Mouse (Mus musculus) layer of hippocampus, postnatal 10 days (tissue): ENCODE data around the gene Ago3. TPM values are rescaled to one million over a fixed set of nuclear protein-coding genes. Genes with fewer than 3 reads are reported as not detected.

Experiments
- DNase-seq, 2 experiments: peaks; one replicate each; pipeline ENCODE4 v3.0.0; 2021; ENCODE audit warnings: low spot score in 2 of 2
- total RNA-seq, 2 experiments: library from RNA; stranded (reverse); gene quantifications; 2 replicates each; pipeline ENCODE4 v1.2.3; 2021

Ago3 gene
- total RNA-seq, 2 experiments from 2014 or later = 29.0 to 36.1 TPM

DNA sequence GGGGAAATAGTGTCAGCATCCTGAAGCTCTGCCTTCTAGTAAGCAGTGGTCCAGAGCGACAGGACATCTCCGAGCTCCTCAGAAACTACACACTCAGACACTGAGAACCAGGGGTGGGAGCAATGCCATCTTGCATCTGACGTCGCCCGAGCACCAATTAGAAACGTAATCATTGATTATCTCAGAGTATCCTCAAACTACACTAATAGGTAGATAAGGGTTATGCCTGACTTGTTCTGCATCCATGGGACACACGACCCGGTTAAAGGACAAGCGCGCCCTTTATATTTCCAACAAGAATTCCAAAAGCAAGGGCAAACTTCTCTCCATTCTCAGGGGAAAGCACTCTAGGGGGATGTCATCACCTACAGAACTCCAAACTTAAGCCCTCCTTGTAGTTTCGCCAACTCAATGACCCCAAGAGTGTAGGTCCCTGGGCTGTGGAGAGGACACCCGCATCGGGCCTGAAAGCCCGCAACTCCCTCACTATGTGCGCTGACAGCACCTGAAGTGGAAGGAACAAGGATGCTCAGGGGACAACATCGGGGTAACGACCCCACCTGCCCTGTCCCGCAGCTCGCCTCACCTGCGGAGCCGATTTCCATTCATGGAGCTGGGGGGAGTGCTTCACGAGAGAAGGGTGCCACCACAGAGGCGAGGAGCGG is 542 bp downstream of the Ago3 start:
- DNase-seq = no peak

DNA sequence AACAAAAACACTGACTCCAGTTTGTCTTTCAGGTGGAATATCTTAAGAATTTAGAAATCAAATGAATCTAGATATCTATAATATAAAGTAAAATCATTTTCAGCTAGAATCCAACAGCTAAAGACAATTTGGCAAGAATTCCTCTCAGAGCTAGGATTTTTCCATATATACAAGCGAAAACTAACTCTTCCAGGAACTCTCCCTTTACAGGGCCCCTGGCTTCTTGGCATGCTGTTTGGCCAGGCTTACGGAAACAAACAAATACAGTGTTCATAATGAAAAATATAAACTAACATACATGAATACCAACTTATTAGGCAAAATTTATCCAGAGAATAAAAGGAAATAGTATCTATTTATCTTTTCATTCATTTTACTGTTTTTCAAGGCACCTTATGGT is 5.5 kb downstream of the Ago3 start:
- no peak for DNase-seq

DNA sequence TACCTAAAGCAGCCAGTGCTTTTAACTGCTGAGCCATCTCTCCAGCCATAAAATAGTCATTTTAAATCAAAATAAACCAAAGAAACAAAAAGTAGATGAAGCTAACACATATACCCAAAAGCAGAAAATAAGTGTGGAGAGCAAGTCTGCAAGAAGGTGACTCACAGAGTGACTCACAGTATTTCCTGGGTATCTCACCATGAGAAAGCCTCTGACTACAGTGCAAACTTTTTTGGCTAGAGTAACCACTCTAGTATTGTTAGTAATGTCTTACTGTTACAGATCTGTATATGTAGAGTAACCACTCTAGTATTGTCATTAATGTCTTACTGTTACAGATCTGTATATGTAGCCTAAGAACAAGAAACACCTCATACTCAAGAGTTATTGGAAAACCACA is 13.6 kb downstream of the Ago3 start:
- no peak for DNase-seq

DNA sequence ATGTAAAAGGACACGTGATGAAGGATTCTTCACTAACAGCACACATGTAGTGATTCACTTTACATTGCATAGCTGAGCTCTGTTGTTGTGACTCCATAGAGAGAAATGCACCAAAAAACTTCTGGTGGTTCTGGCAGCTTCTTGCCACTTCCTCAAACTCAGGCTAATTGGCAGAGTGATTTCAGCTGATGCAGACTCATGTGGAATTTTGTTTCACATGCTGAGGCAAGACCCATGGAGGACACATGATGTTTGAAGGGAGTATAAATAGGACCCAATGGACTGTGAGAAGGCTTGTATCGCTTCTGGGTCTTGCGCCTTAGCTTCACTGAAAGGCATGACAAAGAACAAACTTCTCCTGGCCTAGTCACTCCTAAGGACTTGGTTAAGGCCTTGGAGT is 16.8 kb downstream of the Ago3 start:
- DNase-seq = no peak

DNA sequence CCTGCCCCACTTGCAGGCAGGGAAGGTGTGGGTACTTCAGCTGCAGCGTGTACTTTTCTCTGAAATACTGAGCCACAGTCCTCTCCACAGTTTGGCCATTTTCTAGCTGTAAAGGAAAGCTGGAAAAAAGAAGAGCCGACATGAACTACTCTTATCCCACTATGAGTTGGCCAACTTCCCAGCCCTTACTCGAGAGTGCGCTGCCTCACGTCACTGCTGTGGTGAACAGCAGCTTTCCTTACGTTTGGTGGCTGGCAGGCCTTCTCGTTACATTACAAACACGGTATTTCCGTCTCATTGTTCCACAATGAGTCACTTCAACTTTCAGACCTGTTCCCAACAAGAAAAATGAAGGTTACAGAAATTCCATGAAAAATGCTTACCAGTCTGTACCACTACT is 57.9 kb downstream of the Ago3 start:
- DNase-seq = no peak

DNA sequence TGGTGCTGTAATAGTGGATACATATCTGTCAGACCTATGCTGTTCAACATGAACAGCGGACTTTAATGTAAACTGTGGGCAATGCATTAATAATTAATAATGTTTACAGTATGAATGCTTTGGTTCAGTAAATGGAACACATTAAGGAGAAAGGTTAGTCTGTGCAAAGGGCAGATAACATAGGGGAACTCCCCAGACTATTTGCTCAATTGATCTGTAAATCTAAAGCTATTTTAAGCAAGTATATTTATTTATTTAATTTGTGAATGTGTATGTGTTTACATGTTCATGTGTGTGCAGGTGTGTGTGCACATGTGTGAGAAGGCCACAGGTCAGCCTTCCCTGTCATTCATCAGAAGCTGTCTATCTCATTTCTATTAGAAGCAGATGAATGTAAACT is 69.3 kb downstream of the Ago3 start:
- no peak for DNase-seq

DNA sequence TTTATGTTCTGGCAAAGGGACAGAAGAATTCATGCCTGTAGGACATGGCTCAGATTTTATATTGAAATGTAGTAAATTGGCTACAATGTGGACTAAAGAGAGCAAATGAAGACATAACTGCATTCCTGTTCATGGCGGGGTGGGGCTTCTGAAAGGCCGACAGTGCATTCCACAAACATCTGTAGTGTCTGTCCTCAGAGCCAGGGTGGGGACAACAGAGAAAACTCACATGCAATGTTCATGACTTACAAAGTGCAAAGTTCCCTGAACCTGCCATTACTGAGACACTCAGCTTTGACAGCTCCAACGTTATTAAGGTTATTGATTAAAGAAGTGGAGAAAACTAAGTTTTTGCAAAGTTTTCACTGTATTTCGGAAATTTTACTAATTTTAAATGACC is 85.9 kb downstream of the Ago3 start:
- no peak for DNase-seq

DNA sequence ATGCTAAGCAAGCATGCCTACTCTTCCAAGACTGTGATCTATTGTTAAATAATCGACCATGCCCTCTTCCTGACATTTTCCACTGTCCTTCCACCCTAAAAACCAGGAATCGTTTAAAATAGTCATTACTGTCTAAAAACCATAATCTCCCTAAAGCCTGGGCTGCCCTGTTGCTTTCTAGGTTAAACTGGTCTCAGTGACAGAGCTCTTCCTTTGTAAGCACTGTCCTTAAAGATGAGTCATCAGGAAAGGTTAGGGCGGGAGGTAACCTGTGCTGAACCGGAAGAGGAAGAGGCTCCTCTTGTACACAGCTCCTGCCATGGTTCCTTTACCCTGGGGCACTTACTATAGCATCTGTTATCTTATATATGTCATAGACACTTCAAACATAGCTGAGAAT is 89.9 kb downstream of the Ago3 start:
- DNase-seq = no peak

DNA sequence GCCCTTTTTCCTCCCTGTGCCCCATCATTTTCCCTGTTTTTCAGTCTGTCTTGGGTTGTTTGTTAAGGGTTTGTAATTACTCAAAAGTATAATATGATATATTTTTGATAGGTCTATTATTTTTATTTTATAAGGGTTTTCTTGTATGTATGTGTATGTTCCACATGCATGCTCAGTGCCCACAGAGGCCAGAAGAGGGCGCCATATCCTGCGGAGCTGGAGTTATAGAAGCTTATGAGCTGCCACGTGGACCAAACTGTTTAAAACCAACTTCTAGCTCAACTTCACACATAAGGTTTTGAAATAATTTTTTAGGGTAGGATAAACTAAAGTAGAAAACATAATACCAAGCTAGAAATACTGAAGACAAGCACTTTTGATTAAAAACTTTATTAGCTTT is 97.0 kb downstream of the Ago3 start:
- DNase-seq = no peak

DNA sequence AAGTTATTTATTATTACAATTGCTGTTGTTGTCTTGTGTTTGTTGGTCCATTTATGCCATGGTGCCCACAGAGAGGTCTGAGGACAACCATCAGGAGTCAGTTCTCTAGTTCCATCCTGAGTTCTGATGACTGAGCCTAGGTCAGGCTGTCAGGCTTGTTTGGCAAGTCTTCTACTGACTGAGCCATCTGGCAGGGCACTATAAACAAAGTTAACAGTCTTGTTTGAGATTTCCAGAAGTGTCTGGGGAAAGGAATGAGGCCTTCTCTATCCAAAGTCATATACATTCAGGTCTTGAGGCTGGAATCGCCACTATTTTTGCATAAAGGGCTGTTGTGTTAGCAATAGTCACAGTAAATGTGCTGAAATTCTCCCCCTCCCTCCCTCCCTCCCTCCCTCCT is 97.6 kb downstream of the Ago3 start:
- no peak for DNase-seq

DNA sequence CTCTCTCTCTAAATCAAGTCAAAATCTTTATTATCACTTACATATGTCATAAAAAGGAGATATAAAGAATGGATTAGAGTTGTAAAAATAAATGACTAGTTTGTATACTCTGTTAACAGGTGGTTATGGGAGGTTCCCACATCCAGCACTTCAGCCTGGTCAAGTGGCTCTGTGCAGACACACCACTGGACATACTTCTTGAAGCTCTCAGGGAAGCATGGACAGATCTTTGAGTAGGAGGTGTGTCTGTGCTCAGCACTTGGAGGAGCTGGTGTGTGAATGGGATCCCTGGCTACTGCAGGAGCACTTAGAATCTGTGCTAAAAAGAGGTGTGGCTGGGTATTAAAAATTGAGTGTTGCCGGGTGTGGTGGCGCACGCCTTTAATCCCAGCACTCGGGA is 99.1 kb downstream of the Ago3 start:
- DNase-seq = no peak

DNA sequence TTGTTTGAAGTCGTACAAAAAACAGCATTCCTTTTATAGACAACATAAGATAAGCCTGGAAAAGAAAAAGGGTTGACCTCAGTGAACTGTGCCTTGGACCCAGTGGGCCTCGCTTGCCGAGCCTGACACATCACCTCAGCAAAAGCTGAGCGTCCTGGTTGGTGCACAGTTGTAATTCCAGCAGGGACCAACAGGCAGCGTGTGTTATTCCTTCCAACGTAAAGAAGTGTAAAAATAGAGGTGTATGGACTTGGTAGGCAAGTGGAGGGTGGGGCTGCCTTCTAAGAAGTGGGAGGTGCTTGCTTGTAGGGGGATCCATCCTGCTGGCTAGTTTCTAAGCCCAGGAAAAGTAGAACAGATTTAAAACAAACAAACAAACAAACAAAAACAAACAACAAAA is 103.3 kb downstream of the Ago3 start:
- DNase-seq = no peak

DNA sequence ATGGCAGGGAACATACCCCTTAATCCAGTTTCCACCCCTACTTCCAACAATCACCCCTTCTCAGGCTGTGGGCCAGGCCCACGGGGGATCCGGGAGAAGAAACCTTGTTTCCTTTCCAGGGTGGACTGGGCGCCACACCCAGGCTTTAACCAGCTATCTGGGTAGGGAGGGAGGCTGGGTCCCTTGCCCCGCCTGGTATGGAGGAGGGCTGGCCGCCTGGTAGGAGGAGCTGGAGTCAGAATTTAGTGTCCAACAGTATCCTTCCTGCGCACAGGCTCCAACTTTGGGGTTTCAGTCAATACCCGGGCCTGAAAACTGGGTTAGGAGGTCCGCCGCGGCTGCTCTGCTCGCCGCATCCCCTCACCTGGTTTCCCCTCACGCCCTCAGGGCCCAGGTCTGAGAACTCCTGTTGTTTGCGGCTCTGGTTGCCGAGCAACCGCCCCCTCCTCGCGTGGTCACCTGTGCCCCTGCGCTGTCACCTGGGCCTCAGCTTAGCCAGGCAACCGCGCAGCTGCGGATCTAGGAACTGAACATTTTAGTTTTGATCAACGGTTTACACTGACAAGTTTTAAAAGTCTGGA is 104.0 kb downstream of the Ago3 start, which contains the start of gene Tekt2:
Gene Tekt2 (minus strand): TSS at position 408 of the 581 bp plus-strand sequence.
- peak in 1 of 2 experiments; percentile 20 for DNase-seq

DNA sequence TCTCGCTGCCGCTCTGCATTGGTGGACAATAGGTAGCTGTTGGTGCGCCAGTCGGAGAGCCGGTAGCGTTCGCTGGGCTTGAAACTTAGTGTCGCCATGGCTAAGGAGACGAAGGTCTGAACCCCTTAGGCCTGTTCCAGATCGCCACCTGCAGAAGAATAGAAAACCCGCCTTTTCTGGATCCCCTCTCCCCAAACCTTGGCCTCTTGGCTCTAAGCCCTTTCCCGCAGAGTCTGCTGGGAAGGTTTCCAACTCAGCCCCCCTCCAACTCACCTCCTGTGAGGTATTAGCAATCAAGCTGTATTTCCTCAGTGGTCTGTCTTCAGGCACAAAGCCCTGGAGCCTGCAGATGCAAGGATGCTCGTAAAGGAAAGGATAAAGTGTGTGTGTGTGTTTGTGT is 104.5 kb downstream of the Ago3 start:
- DNase-seq = no peak

DNA sequence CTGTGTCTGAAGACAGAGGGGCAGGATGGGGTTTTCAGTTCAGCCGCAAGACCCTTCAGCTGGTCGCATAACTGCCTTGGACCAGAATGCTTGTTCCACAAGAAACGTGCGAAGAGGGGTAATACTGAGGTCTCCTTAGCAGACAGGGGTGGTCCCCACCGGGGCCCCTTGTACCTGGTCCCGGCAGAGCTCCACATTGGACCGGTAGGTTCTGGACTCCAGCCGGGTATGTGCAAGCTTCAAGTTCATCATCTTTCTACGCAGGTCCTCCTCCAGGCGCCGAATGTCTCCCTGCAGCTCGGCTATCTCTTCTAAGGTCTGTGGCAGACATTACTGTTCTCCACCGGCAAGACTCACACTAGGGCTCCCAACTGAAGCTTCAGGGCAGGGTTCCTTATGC is 106.7 kb downstream of the Ago3 start:
- no peak for DNase-seq

DNA sequence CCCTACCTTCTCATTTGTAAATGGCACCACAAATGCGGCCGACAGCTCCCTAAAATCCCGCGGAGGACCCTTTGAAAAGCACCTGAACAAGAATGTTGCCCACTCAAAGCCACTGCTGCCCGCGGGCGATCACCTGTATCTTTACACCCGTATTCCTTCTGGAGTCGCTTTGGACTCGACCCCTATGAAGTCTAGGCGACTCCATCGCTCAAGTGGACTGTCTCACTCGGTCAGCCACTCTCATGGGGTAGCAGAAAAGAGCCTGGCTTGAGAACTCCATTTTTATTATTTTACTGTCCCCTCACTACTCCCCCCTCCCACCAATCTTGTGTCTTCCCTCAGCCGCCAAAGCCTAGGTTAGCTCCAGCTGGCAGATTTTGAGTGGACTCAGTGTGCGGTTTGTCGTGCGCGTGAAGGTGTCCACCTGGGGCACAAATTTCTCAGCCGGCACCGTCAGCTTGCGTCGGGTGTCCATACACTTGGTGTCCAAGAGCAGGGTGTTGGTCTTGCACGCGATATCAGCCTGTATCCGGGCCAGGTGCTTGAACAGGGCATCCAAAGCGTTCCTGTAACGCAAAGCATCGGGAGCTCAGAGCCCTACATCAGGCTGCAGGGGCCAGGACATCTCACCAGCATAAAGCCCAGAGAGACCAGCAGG is 107.4 kb downstream of the Ago3 start:
- DNase-seq = peak in 1 of 2 experiments; percentile 19

DNA sequence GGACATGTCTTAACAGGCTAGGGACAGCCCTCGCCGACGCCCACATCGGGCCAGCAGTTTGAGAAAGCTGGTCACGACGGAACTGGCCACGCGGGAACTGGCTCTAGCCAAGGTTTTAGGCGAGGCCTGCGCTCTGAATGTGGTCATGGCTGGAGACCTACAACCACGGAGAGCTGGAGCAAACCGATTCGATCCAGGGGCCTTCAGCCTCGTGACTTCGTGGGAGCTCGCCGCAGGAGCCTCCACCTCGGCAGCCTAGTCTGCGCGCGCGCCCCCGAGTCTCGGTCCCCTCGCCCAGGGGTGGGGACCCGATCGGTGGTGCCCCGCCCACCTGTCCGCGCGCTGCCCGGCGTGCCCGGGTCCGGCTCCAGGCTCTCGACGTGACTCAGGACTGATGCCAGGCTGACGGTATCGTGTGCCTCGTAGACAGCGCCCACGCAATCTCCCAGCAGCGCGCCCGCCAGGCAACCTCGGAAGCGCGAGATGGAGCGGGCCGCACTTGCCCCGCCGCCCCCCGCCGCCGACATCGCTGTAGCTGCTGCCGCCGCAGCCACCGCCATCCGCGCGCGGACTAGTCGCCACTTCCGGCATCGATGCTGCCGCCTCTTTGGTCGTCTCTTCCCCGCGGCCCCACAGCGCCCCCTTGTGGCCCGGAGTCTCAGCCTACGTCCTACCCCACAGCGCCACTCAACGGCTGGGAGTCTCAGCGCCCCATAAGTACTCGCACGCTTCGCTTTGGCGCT is 108.1 kb downstream of the Ago3 start, which contains the start of gene Adprhl2:
Gene Adprhl2 (minus strand): TSS at position 593 of the 743 bp plus-strand sequence.
- peak; percentile 100 for DNase-seq

DNA sequence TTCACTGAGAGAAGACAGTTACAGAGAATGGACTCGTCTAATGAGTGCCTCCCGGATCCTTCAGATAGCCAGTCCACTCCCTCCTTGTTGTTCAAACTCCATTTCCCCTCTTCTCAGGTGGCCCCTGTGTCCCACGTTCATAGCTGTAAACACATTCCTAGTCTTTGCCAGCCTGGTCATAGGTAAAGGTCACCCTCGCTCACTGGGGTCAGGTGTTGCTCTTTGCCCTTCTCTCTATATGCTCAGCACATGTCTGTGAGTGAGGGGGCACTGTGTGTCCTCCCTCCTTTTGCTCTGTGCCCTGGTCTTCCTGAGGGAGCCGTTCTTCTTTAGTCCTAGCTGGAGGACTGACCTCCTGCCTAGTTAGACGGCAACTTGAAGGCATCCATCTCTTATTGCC is 109.5 kb downstream of the Ago3 start:
- DNase-seq = no peak

DNA sequence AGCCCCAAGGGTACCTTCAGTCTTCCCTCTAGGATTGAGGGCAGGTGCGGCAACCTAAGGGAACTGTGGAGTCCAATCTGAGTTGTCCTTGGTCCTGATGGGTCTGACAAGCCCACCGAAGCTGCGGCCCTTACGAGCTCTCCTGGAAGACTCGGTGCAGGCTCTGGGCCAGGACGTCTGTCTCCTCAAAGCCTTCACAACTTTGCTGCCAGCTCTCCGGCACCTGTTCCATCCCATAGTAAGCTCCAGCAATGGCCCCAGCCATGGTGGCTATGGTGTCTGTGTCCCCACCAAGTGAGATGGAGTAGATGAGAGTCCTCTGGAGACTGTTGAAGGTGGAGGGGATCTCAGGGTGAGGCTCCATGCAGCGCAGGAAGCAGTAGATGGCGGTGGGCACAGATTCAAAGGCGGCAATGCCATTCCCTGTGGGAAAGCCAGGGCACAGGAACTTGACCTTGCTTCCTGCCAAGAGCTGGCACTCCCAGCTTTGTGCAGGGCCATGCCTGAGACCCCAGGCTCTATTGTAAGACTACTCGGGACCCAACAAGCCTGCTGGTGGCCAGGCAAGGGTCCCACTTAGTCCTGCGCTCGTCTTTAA is 112.8 kb downstream of the Ago3 start:
- DNase-seq = peak in 1 of 2 experiments; percentile 9

DNA sequence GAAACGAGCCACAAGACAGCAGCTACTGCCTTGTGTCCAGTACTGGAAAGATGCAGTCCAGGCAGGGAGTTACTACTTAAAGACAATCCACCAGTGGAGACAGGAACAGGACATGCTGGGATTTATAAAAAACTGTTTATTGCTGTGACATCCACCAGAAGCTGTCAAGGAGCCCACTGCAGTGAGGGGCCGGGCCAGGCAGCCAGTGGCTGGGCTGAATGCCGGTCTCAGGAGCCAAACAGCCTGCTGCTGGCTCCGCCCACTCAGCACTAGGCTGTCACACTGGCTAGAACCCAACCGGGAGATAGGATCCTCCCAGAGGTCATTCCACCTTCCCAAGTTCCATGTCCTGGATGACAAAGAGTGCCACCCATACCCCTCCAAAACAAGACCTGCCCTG is 113.4 kb downstream of the Ago3 start:
- DNase-seq = peak in 1 of 2 experiments; percentile 37

DNA sequence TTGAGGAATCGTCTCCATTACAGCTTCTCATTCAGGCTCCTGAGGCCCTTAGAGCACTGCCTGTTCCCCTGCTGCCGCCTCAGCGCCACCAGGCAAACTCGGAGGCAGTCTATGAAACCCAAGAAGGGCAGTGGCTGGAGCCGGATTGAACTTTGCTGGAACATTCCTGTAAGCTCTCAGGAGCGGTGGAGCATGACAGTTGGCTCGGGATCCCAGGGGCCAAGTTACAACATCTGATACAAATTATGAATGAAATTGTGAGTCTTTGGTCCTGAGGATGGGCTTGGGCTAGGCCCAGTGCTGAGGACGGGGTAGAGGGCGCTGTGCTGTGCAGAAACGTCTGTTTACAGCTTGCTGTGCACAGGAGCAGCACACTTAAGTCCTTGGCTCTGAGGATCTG is 115.0 kb downstream of the Ago3 start:
- no peak for DNase-seq

DNA sequence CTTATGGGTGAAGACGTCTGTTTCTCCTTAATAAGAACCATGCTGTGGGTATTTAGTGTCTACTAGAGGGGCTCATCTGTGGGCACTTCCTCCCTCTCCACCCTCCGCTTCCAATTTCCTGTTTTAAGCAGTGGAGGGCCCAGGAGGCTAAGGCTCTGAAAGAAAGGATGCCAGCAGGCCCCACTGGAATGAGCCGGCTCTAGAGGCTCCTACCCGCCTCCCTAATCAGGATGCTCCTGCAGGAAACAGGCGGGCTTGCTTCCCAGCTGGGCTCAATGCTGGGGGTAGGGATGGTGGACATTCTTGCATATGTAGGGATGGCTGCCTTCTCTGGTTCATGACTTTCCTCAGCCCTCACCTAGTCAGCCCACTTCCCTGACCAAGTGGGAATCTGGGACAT is 116.2 kb downstream of the Ago3 start:
- DNase-seq = no peak
